Mouse (Mus musculus) CH12.LX (cell line): ENCODE data around the gene Nacc2. TPM values are rescaled to one million over a fixed set of nuclear protein-coding genes. Genes with fewer than 3 reads are reported as not detected.

Experiments used
- DNase-seq: peaks from one replicate; pipeline ENCODE4 v3.0.0-alpha.2; 2013; ENCODE audit errors: extremely low read depth
- H3K27ac ChIP-seq: 2 replicates; pipeline ENCODE4 v1.5.1; 2012; ENCODE audit warnings: low read depth, mild to moderate bottlenecking, control low read depth, moderate library complexity; ENCODE audit not compliant: insufficient read depth
- H3K27me3 ChIP-seq: replicated peaks from 2 replicates; pipeline ENCODE3; 2012; ENCODE audit warnings: inconsistent platforms
- H3K36me3 ChIP-seq, 2 experiments: replicated peaks in 1 of 2; 2 replicates each; pipeline versions ENCODE3 to v1.6.1; 2012; ENCODE audit warnings: inconsistent platforms in 1 of 2, low read length in 1 of 2, mild to moderate bottlenecking in 1 of 2, mixed read lengths in 1 of 2, moderate library complexity in 1 of 2; ENCODE audit not compliant: control insufficient read depth in 1 of 2, insufficient read depth in 1 of 2
- H3K4me1 ChIP-seq, 2 experiments: 2 replicates each; pipeline ENCODE4 v1.6.1; 2012; ENCODE audit warnings: inconsistent platforms in 1 of 2, moderate library complexity in 1 of 2; ENCODE audit not compliant: insufficient read depth in 2 of 2, control insufficient read depth in 1 of 2
- H3K4me2 ChIP-seq: 2 replicates; pipeline ENCODE4 v1.6.1; 2012; ENCODE audit warnings: low read depth, mild to moderate bottlenecking, control low read depth; ENCODE audit not compliant: poor library complexity, insufficient read depth, severe bottlenecking
- H3K4me3 ChIP-seq, 3 experiments: fragments of 150-350 bp in 1 of 3; sonication (generic) in 1 of 3; replicated peaks in 1 of 3; 2 replicates each; pipeline versions ENCODE3 to v1.5.1; 2011 to 2012; ENCODE audit warnings: low read depth in 2 of 3, low read length in 2 of 3, mild to moderate bottlenecking in 2 of 3, moderate library complexity in 2 of 3, control low read depth in 1 of 3, improper control_type of control experiment in 1 of 3, inconsistent platforms in 1 of 3, mixed read lengths in 1 of 3; ENCODE audit not compliant: poor library complexity in 1 of 3
- H3K79me2 ChIP-seq: replicated peaks from 2 replicates; pipeline ENCODE4 v1.6.1; 2012; ENCODE audit warnings: mild to moderate bottlenecking, moderate library complexity; ENCODE audit not compliant: control insufficient read depth, poor library complexity, insufficient read depth, severe bottlenecking; ENCODE audit errors: extremely low read depth
- H3K9ac ChIP-seq: 2 replicates; pipeline ENCODE4 v1.6.1; 2012; ENCODE audit warnings: low read depth, mild to moderate bottlenecking, control low read depth, moderate library complexity; ENCODE audit not compliant: insufficient read depth
- H3K9me3 ChIP-seq: replicated peaks from 2 replicates; pipeline ENCODE3; 2012; ENCODE audit warnings: low read length, inconsistent platforms, mixed read lengths
- BHLHE40 ChIP-seq: IDR thresholded peaks from 2 replicates; pipeline ENCODE4 v1.6.1; 2011; ENCODE audit warnings: mild to moderate bottlenecking, low read depth, low read length, improper control_type of control experiment
- CTCF ChIP-seq, 2 experiments: IDR thresholded peaks in 1 of 2; conservative IDR thresholded peaks in 1 of 2; 2 replicates each; pipeline ENCODE4 v1.5.1; 2011 to 2012; ENCODE audit warnings: low read depth in 2 of 2, low read length in 2 of 2, improper control_type of control experiment in 1 of 2, inconsistent platforms in 1 of 2, mild to moderate bottlenecking in 1 of 2, moderate library complexity in 1 of 2
- E2F4 ChIP-seq: IDR thresholded peaks from 2 replicates; pipeline ENCODE4 v1.6.1; 2011; ENCODE audit warnings: low read depth, low read length, improper control_type of control experiment; ENCODE audit not compliant: insufficient replicate concordance
- EP300 ChIP-seq: IDR thresholded peaks from 2 replicates; pipeline ENCODE4 v1.6.1; 2011; ENCODE audit warnings: low read length, improper control_type of control experiment
- ETS1 ChIP-seq: conservative IDR thresholded peaks from 2 replicates; pipeline ENCODE4 v1.6.1; 2012; ENCODE audit warnings: low read depth, mild to moderate bottlenecking, inconsistent platforms, low read length, improper control_type of control experiment, moderate library complexity
- IRF4 ChIP-seq: IDR thresholded peaks from 2 replicates; pipeline ENCODE4 v1.6.1; 2014; ENCODE audit warnings: low read depth, mild to moderate bottlenecking, inconsistent platforms, low read length, improper control_type of control experiment
- JUN ChIP-seq: IDR thresholded peaks from 2 replicates; pipeline ENCODE4 v1.6.1; 2011; ENCODE audit warnings: low read depth, mild to moderate bottlenecking, low read length, improper control_type of control experiment, moderate library complexity; ENCODE audit not compliant: insufficient read depth
- JUND ChIP-seq: conservative IDR thresholded peaks from 2 replicates; pipeline ENCODE4 v1.6.1; 2011; ENCODE audit warnings: low read depth, low read length, improper control_type of control experiment
- MAFK ChIP-seq: IDR thresholded peaks from 2 replicates; pipeline ENCODE4 v1.6.1; 2011; ENCODE audit warnings: low read length, improper control_type of control experiment; ENCODE audit not compliant: insufficient replicate concordance
- MAZ ChIP-seq: IDR thresholded peaks from 2 replicates; pipeline ENCODE4 v1.6.1; 2012; ENCODE audit warnings: low read depth, mild to moderate bottlenecking, inconsistent platforms, low read length, improper control_type of control experiment, moderate library complexity
- MEF2A ChIP-seq: IDR thresholded peaks from 2 replicates; pipeline ENCODE4 v1.6.1; 2014; ENCODE audit warnings: low read depth, mild to moderate bottlenecking, inconsistent platforms, low read length, improper control_type of control experiment, borderline replicate concordance
- MXI1 ChIP-seq: IDR thresholded peaks from 2 replicates; pipeline ENCODE4 v1.6.1; 2011; ENCODE audit warnings: mild to moderate bottlenecking, low read depth, low read length, improper control_type of control experiment
- MYC ChIP-seq: IDR thresholded peaks from 2 replicates; pipeline ENCODE4 v1.6.1; 2011; ENCODE audit warnings: low read depth, mild to moderate bottlenecking, improper control_type of control experiment, low read length
- NELFE ChIP-seq: IDR thresholded peaks from 2 replicates; pipeline ENCODE4 v1.6.1; 2011; ENCODE audit warnings: low read depth, low read length, improper control_type of control experiment
- POLR2A ChIP-seq: IDR thresholded peaks from 2 replicates; pipeline ENCODE4 v1.6.1; 2011; ENCODE audit warnings: low read depth, mild to moderate bottlenecking, improper control_type of control experiment, low read length
- RAD21 ChIP-seq: IDR thresholded peaks from 2 replicates; pipeline ENCODE4 v1.6.1; 2011; ENCODE audit warnings: low read depth, mild to moderate bottlenecking, low read length, improper control_type of control experiment, moderate library complexity
- SIN3A ChIP-seq: IDR thresholded peaks from 2 replicates; pipeline ENCODE4 v1.6.1; 2012; ENCODE audit warnings: low read length, improper control_type of control experiment, inconsistent platforms
- SMC3 ChIP-seq: IDR thresholded peaks from 2 replicates; pipeline ENCODE4 v1.6.1; 2011; ENCODE audit warnings: low read depth, low read length, improper control_type of control experiment
- dilution Hi-C: fragments of 300-500 bp; cut with MboI; formaldehyde crosslinking; loops from 2 replicates; pipeline ENCODE4 v1.14.3; 2020; ENCODE audit warnings: low sequenced_read_pairs; ENCODE audit not compliant: extremely low pct_unique_long_range_greater_than_20kb, extremely low pct_ligation_motif_present
- in situ Hi-C: fragments of 300-500 bp; cut with MboI; formaldehyde crosslinking; loops from 3 replicates; pipeline ENCODE4 v1.14.3; 2019; ENCODE audit warnings: low sequenced_read_pairs, low pct_ligation_motif_present, low pct_unique_long_range_greater_than_20kb, mixed read lengths
- polyA plus RNA-seq: library from polyadenylated mRNA; unstranded; fragments of >175 nt; gene quantifications from 2 replicates; pipeline ENCODE4 v1.2.1, GENCODE M21; 2012; ENCODE audit warnings: low read depth; ENCODE audit not compliant: insufficient read length
- total RNA-seq, 2 experiments: library from RNA; depleted of rRNA; stranded (reverse); fragments of 300-350 nt in 1 of 2; fragments of >200 nt in 1 of 2; gene quantifications; 2 replicates each; pipeline ENCODE4 v1.2.3; 2012 to 2014

The Nacc2 gene
- total and polyA plus RNA-seq, 3 experiments, result 0.59 to 2.3 (median 1.1) TPM

- no peak overlapping the region for H3K4me2 ChIP-seq
- H3K36me3 ChIP-seq, result no peaks in the 10 kb centered on the region
- dilution Hi-C loops (no loop called here), in situ Hi-C loops (no loop called here)
- H3K27ac ChIP-seq, result no peak overlapping the region
- peaks cover 0 to 8% of the 10 kb centered on the region in 2 experiments; a peak in 1 of 4 replicates for H3K4me1 ChIP-seq
- H3K27me3 ChIP-seq, result peaks cover 9% of the 10 kb centered on the region
- H3K9ac ChIP-seq, result no peak overlapping the region
- H3K4me3 ChIP-seq, result no peak overlapping the region
- no peak for DNase-seq
- TF ChIP-seq CTCF (conservative IDR thresholded peaks at IDR 0.05 in 1 of 2, IDR thresholded peaks at IDR 0.05 in 1 of 2; ENCODE audit: low read depth in 2 of 2, low read length in 2 of 2) (no peak), MEF2A (no peak), POLR2A (no peak), RAD21 (no peak)
- no peaks in the 10 kb centered on the region for H3K9me3 ChIP-seq
- no peaks in the 10 kb centered on the region for H3K79me2 ChIP-seq
Observed at GRCm38 (mm10) chr2:26154586-26154985, 31.6 kb upstream of the Nacc2 start.

GRCm38 (mm10) chr2:26153909-26154340 is 30.9 kb upstream of the Nacc2 start:
- Histone ChIP-seq H3K79me2 (no peaks in the 10 kb centered on the region), H3K27ac (no peak overlapping the region), H3K4me3 (no peak overlapping the region), H3K4me1 (peaks cover 0 to 8% of the 10 kb centered on the region in 2 experiments; a peak in 1 of 4 replicates), H3K27me3 (peaks cover 9% of the 10 kb centered on the region), H3K9ac (no peak overlapping the region), H3K36me3 (no peaks in the 10 kb centered on the region), H3K9me3 (no peaks in the 10 kb centered on the region), H3K4me2 (no peak overlapping the region)
- in situ Hi-C loops, result no loop called here
- TF ChIP-seq RAD21, result peak; percentile 89
- TF ChIP-seq CTCF (conservative IDR thresholded peaks at IDR 0.05 in 1 of 2, IDR thresholded peaks at IDR 0.05 in 1 of 2; ENCODE audit: low read depth in 2 of 2, low read length in 2 of 2), result peak; percentile 75 to 90
- no peak for TF ChIP-seq NELFE
- peak; percentile 77 for TF ChIP-seq SMC3
- dilution Hi-C loops, result no loop called here
- DNase-seq, result peak; percentile 63

- no peaks in the 10 kb centered on the region for H3K36me3 ChIP-seq
Observed at GRCm38 (mm10) chr2:26153295-26153694, 30.3 kb upstream of the Nacc2 start.

More at GRCm38 (mm10) chr2:26153295-26153694, 30.3 kb upstream of the Nacc2 start:
- H3K9ac ChIP-seq, result no peak overlapping the region
- H3K9me3 ChIP-seq, result no peaks in the 10 kb centered on the region
- TF ChIP-seq E2F4 (no peak), ETS1 (no peak), SIN3A (no peak), MXI1 (no peak), MYC (no peak), CTCF (conservative IDR thresholded peaks at IDR 0.05 in 1 of 2, IDR thresholded peaks at IDR 0.05 in 1 of 2; ENCODE audit: low read depth in 2 of 2, low read length in 2 of 2) (peak; percentile 35 to 80; a peak in 3 of 4 replicates), EP300 (no peak), IRF4 (no peak), MEF2A (no peak), SMC3 (peak; percentile 76), BHLHE40 (no peak), RAD21 (peak; percentile 51), JUND (no peak), MAFK (no peak), JUN (no peak), MAZ (no peak)
- H3K27me3 ChIP-seq, result peaks cover 9% of the 10 kb centered on the region
- H3K79me2 ChIP-seq, result no peaks in the 10 kb centered on the region
- no peak overlapping the region for H3K4me2 ChIP-seq
- no peak overlapping the region for H3K4me3 ChIP-seq
- peak; percentile 43 for DNase-seq
- H3K27ac ChIP-seq, result no peak overlapping the region
- dilution Hi-C loops (no loop called here), in situ Hi-C loops (no loop called here)
- H3K4me1 ChIP-seq, result peaks cover 0 to 8% of the 10 kb centered on the region in 2 experiments; a peak in 1 of 4 replicates
